Mouse (Mus musculus) megakaryocyte progenitor cell, adult 5-6 weeks (primary cell): ENCODE measurements at regions not wholly inside any gene's neighbourhood (a gene's known extent, or its start where the extent isn't known, plus 50 kb on each side); places are given as distances from the start of the nearest gene placed in this dataset.
A peak's percentile ranks its signal among the peaks of the same experiment; 100 is the strongest.

ENCODE experiments used
- ATAC-seq: replicated peaks from 2 replicates; pipeline ENCODE4 v1.8.0; 2016; ENCODE audit warnings: mild to moderate bottlenecking, moderate TSS enrichment, inconsistent platforms; ENCODE audit not compliant: poor library complexity

DNA sequence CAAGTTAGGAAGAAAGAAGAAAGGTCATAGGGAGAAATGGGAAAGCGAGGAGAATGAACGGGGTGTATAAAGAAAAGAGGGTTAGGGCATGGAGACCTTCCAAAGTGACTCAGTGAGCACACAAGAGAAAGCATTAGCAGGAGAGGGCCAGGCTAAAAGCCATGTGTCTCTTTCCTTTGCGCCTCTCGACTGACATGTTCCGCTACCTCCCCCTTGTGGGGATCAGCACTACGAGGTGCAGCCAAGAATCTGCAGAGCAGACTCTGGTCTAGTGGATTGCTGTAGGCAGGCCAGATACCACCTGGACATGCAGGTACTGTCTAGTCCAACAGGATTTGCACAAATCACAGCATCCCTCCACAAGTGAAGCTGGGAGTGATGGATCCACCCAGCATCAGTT, 54.0 kb downstream of the Kcna5 start:
- no peak for ATAC-seq

DNA sequence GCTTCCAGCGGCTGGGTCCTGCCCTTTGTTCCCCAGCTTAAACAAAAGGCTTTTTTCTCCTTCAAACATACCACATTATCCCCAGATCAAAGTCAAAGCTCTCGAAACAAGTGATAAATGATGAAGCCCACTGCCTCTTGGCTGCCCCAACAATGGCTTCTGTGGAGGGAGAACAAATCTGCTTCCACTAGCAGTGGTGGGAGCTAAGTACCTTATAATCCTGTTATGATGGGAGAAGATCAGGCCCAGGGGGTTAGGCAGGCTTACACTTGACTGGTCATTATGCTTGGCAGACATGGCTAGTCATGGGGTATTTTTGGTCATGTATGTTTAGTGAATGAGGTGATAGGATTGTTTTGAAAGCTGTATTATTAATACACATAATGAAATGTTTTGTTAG, 57.7 kb downstream of the Kcna5 start:
- ATAC-seq, result no peak

DNA sequence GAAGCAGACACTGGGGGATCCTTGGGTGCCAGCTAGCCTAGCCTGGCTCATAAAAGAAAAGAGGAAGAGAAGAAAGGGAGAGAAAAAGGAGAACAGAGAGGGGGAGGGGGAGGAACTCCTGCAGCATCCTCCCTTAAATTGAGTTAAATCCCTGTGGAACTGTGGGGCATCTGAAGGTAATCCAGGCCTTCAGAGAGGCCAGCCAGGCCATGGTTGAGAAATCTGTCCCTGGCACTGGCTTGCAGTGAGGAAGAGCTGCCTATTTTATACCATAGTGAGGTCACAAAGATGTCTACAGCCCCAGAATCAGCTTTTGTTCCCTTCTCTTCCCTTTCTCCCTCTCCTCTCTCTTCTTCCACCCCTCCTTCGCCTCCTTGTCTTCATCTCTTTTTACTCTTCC, 58.5 kb downstream of the Kcna5 start:
- ATAC-seq, result no peak

DNA sequence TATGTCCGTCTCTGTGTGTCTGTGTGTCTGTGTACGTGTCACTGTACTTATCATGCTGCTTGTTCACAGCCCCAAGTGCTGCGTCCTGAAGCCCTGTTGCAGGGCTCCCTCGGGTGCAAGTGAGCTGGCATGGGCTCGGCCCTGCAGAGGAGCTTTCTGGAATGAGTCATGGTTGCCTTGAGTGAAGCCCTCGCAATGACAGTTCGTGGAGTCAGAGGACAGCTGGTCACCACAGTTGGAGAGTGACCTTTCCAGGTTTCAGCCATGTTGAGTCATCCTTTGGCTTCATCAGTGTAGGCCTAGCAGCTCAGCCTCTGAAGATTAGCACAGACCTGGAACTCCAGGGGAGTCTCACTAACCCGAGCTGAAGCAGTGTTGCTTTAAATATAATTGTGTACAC, 59.7 kb downstream of the Kcna5 start:
- no peak for ATAC-seq

DNA sequence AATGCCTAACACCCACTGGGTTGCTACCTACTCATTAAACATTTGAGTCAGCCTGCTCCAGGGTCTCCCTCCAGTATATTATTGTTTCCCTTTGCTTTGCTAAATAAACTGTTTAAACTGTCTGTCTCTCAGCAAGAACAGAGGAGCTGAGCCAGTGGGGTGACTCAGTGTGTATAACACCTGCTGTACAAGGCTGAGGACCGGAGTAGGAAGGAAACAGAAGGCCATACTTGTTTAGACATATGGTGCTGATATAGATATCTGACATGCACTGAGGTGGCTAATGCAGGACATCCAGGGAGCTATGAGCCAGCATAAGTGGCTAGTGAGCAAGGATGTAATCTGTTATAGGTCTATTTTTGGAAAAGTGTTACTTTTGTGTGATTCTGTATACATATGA, 81.5 kb downstream of the Kcna5 start:
- no peak for ATAC-seq

DNA sequence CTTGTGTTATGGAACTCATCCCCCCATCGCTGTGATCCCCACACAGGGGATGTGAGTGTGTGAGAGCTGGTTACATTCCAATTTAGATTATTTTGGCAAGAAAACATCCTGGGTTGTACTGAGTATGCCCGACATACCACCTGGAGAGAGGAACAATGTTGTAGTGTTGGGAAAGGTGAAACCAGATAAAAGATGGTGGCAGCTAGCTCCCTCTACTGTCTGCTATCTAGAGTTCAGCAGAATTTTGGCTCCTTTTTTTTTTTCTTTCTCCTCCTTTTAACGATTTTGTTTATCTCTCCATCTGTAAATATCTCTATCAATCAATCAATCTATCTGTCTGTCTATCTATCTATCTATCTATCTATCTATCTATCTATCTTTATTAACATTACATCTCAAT, 89.7 kb downstream of the Kcna5 start:
- no peak for ATAC-seq

DNA sequence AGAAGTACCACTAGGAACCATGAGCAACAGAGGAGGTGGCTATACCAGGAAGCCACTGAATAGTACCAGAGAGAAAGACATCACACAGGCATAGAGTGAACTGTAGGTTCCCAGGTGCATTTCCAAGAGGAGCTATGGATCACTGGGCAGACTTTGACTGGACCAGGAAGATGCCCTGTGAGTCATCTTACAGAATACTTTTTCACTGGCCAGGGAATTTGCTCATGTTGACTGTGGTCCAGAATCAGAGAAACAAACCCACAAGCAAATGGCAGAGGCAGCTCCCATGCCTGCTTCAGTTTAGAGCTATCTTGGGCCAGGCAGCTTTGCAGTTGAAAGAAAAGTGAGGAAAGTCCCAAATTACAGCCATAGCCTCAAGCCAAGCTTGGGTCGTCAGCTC, 95.0 kb downstream of the Kcna5 start:
- no peak for ATAC-seq

DNA sequence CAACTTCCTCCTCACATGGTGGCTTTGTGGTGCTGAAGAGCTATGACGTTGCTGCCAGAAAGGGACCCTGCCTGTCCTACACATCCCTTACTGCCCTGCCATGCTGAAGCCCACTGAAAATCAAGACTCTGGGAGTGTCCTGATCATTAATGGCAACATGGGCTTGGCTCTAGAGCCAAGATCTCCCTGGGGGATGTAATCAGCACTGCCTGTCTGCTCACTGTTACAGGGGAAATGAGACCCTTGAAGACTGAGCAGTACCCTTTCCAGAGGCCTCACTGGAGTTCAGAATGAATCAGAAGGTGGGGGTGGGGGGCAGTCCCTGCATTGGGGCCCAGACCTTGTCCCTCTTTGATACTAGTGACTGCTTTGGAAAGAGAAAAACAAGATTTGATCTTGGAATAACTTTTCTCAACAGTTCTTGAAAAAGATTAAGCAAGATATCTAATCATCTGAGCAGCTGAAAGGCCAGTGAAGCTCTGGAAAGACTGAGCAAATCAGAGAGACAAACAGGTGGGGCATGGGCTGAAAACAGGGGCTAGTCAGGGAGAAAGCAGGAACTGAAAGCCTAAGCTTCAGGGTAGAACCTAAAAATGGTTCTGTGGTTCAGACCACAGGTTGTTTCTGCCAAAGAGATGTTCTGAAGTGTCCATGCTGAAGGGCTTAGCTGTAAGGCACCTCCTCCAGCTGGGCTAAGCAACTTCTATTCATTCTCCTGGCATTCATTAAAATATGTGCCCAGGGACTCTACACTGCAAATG, 97.1 kb downstream of the Kcna5 start:
- peak; percentile 34; the same call in 1 of the 2 replicates for ATAC-seq

DNA sequence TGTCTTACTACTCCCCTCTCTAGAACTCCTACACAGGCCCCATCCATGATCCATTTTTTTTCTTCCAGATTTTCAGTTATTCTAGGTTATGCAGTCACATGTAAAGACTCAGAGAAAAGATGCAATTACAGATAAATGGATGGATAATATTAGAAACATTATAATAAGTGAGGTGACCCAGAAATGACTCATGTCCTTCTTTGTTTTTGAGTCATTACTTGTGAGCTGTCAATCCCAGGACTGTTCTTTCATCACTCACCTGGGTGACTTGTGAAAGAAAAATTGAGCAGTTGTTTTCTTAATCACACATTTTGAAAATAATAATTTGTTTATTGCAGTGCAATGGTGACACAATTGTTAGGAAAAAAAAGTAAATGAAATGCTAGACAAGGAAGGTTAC, 108.0 kb downstream of the Kcna5 start:
- ATAC-seq, result no peak

DNA sequence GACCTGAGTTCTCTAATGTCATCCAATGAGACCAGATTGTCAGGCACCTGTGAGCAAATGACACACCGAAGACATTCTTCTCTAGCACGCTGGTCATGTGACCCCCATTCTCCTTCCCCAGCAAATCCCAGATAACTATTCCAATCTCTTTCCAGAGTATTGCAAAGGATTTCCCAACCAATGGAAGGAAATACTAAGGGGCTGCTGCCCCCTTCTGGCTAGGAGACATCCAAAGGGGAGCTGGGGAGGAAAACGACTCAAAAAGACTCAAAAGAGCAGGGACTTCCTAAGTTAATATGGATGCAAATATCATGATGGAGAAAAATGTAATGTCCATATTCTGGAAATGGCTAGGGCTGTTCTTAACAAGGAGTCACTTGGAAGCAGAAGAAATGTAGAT, 129.5 kb downstream of the Kcna5 start:
- no peak for ATAC-seq

DNA sequence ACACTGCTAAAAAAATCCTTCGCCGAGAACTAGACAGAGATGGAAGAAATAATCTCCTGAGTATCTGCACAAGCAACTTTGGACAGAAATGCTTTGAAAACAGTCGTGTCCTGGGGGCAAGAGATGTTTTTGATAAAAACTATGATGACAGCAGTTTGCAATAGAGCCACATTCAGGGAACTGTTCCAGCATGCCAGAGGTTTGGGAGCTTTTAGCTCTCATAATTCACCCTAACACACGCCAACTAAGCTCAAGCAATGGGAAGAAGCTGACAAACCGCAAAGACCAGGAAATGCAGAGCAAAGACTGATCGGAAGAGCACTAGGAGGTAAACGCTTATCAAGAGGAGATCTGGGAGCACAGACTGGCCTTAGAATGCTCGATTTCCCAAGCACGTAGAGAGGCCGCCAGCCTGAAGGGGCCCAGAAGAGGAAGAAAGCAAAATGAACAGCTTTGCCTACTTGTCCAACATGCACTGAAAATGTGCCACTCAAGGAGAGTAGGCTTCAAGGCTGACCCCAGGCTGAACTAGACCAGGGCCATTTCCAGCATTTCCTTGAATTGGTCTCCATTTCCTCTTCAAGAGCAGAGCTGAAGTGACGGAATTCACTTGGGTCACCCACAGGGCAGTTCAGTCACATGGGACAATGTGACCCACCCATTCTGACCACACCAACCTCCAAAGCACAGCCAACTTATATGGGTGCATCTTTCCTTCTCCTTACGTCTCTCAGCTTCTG, 130.7 kb downstream of the Kcna5 start:
- no peak for ATAC-seq

DNA sequence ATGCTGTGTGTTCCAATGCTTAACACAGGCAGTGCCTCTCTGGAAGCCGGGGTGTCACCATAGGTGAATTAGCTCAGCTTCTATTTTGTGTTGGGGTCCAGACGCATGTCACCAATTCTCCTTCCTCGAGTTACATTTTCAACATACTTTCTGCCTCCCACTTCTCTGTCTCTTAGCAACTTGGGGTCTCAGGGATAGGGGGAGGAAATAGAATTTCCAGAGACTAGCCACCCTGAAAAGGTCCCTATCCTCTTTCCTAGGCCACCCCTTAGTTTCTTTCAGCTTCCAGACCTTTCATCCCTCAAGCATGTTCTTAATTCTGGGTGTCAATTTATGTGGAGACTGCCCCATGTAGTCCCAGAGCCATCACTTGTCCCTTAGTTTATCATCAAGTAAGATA, 135.6 kb downstream of the Kcna5 start:
- ATAC-seq, result no peak

DNA sequence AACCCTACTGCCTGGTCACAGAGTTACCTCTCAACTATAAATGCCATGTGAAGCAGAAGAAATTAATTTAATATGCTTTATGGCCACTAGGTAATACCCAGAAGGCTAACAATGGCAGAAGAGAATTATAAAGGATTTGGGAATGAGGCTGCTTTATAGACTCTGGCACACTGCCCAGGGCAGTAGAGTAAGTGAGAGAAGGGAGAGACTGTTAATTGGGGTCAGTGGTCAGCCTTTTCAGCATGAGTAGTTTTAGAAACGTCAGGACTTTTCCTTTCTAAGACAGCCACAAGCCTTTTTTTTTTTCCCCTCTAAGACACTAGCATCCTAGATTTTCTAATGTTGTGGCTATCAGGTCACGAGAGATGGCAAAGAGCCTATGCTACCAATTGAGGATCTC, 136.6 kb downstream of the Kcna5 start:
- no peak for ATAC-seq

DNA sequence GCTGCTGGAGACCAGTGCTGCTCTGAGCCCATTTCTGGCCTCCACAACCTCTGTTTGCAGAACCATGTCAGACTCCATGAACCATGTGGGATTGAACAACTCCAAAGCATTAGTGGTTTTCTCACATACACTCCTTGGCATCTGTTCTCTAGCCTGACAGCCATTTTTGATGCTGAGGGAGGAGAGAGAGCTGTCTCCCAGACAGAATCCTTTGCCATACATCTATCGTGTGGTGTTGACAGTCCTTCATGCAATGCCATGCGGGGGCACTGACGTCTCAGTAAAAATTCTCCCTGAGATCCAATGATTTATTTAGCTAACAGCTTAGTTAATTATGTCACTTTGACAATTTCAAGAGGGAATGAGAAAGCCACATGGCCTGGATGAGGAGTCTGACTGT, 140.2 kb downstream of the Kcna5 start:
- ATAC-seq, result no peak

DNA sequence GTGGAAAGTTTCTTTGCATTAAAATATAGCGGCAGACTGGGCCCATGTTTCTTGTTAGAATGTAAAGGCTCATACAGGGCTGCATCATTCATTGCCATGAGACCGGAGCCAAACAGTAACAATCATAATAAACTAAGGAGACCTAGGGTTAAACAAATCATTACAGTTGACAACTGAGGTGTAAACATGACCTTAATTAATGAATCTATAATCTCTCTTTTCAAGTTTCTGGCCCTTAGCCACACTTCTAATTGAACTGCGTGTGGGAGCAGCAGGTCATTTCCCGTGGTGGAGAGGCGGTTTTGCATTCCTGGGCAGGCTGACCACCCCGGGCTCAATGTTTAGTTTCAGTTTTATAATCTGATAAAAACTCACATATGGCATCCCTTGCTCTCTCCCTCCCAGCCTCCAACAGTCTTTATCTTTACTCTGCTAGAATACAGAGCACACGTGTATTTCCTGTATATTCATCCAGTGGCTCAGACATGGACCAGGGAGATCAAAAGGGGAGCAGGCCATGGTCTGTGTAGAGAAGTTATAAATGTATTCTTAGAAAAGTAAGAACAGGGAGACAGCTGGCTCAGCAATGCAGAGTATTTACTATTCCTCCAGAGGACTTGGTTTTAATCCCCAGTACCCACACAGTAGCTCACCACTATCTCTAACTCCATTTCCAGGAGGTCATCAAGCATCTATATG, 141.0 kb downstream of the Kcna5 start:
- ATAC-seq, result no peak

DNA sequence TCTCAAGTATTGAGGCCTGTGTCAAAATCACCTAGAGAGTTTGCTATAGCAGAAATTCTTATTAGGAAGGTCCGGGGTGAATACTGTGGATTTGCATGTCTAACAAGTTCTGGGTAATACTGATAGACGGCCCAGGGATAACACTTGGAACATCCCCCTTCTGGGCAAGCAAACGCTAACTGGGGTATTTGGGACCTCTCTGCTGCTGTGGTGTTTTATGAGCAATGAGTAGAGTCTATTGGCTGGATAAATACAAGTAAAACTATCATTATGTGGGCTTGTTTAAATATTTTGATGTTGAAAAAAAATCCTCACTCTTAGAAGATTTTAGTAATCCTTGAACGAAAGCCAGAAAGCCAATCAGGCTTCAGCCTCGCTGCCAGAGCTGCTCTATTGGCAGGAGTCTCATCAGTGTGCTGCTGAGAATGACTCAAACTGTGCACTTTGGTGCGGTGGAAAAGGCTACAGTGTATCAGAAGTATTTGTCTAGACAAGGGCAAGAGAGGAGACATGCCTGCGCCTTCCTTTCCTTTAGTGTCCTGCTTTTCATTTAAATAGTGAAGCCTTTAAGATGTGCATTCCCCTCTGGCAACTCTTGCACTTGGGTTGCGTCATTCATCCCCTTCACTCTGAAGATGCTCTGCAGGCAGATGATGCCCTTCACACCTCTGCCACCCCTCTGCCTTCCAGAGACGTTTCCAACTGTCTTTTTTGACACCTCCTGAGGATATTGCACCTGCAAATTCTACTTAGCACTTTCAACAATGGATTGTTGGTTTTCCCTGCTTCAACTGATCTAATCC, 150.8 kb downstream of the Kcna5 start:
- no peak for ATAC-seq

DNA sequence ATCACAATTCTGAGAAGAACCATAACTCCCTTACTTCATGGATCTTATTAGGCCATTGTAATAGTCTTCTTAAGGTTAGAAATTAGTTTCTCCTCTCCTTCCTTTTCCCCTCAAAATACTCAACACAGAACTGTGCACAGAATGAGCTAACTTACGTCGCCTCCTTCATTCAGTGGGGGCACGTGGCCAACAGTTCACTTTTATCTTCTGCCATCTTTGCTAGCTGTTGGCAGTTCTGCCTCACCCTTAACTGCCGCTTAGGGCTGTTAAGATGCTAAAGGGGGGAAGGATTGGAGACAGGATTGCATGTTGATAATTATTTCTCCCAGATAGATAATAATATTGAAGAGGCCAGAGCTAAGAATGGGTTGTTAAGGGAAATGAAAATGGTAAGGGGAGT, 158.0 kb downstream of the Kcna5 start:
- ATAC-seq, result no peak

DNA sequence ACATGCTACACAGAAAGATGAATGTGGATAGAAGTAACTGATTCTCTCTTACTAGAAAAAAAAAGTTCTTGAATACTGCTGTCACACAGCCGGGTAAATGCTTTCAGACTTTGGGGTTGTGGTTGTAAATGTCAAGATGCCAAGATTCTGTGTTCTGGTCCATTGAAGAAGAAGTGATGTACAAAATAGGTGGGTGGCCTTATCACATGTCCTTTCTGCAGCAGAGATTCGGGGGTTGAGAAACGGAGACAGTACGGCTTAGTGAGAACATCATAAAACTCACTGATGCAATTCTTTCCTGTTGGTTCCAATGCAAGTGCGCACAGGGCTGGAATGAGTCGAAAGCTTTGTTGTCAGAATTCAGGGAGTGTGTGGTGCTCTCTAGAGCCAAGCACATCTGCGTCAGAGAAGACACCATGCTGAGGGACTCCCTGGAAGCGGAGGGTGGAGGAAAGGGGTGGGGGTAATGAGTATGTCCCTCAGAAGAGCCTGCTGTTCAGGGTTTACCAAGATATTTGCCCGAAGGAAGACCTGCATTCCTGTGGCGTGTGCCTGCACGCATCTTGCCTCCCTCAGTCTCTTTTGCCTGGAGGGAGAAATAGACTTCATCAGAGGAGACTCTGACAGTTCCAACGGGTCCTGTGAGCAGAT, 160.1 kb downstream of the Kcna5 start:
- no peak for ATAC-seq

DNA sequence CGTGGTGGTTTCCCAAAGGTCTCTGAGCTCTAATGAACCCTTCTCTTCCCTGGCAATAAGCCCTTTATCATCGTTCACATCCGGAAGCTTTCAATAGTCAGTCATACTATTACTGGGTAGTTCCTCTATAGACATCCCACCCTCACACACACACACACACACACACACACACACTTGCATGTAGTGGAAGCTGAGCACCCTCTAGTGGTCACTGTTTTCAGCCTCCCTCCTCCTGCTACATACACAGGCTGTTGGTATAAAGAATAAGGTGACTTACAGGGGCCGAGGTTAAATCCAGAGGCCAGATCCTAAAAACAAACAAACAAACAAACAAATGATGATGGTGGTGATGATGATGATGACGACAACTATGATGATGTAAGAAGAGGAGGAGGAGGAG, 163.2 kb downstream of the Kcna5 start:
- peak; percentile 61 for ATAC-seq

DNA sequence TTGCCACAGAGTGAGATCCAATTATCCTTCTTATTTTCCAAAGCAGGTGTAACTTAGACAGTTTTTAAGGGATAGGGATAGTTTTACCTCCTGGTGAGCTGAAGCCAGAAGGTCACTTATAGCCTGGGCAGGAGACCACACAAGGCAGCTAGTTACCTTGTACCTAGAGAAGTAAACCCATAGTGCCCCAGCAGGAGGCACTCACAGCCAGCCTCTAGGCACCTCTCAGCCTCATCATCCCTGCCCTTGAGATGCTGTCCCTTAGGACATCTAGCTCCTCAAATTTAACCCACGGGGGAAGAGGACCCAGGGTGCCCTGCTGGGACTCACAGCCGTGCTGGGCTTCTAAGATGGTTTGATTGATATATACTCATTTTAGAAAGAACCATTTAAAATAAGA, 163.7 kb downstream of the Kcna5 start:
- ATAC-seq, result no peak

DNA sequence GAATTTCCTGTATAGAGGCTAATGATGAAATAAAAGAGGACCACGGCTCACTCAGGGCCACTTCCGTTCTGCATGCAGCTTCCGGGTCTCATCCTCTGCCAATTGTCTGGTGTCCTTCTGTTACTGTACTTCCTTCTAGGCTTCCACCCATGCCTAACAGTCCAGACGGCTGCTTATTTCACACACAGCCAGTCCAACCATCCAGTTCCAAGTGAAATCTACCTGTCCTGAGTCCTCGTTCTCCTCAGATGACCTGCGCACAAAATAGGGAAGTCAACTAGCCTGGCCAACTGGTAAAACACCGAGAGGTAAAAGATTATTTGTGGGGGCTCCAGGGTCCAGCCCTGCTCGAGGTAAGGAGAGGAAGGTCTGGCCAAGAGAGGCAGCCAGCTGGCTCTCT, 169.7 kb downstream of the Kcna5 start:
- ATAC-seq, result no peak
